Mouse (Mus musculus) stomach, embryonic 15.5 days (tissue): ENCODE data around the gene Gm4792. TPM values are rescaled to one million over a fixed set of nuclear protein-coding genes. Genes with fewer than 3 reads are reported as not detected.

Source experiments
- ATAC-seq: fragments of 200-750 bp; cut with Nextera tagmentation; 2 replicates; pipeline ENCODE4 v1.8.0; 2017; ENCODE audit warnings: low read depth, moderate number of reproducible peaks, moderate TSS enrichment; ENCODE audit not compliant: insufficient read depth, low FRiP score
- H3K27ac ChIP-seq: fragments of 300-500 bp; sonication (generic); 2 replicates; pipeline ENCODE4 v1.5.1; 2015; ENCODE audit warnings: mild to moderate bottlenecking, inconsistent platforms
- H3K27me3 ChIP-seq: fragments of 300-500 bp; sonication (generic); replicated peaks from 2 replicates; pipeline ENCODE4 v1.6.1; 2015; ENCODE audit warnings: inconsistent platforms
- H3K36me3 ChIP-seq: fragments of 300-500 bp; sonication (generic); 2 replicates; pipeline ENCODE4 v1.6.1; 2015; ENCODE audit warnings: inconsistent platforms
- H3K4me1 ChIP-seq: fragments of 300-500 bp; sonication (generic); 2 replicates; pipeline ENCODE4 v1.6.1; 2015; ENCODE audit warnings: inconsistent platforms
- H3K4me2 ChIP-seq: fragments of 300-500 bp; sonication (generic); 2 replicates; pipeline ENCODE4 v1.6.1; 2015; ENCODE audit warnings: mild to moderate bottlenecking, inconsistent platforms
- H3K4me3 ChIP-seq: fragments of 300-500 bp; sonication (generic); replicated peaks from 2 replicates; pipeline ENCODE4 v1.5.1; 2015; ENCODE audit warnings: inconsistent platforms
- H3K9ac ChIP-seq: fragments of 300-500 bp; sonication (generic); 2 replicates; pipeline ENCODE4 v1.6.1; 2015; ENCODE audit warnings: inconsistent platforms
- H3K9me3 ChIP-seq: fragments of 300-500 bp; sonication (generic); 2 replicates; pipeline ENCODE4 v1.6.1; 2016; ENCODE audit warnings: inconsistent platforms
- WGBS: fragments of 180-500 bp; shearing (Covaris S2); methylation state at CpG from one replicate; pipeline ENCODE4 v1.1.7; 2015; 5-methylcytosine and 5-hydroxymethylcytosine counted together
- polyA plus RNA-seq: library from polyadenylated mRNA; unstranded; fragments of >200 nt; fragmentation: Nextera tagmentation; extraction: Ambion mirVana; gene quantifications from 2 replicates; pipeline ENCODE4 v1.2.1, GENCODE M21; 2015

Gene Gm4792
- polyA plus RNA-seq = not detected in 2 replicates

GRCm38 (mm10) chr10:94298471-94298870 is at the start of gene Gm4792:
Gene Gm4792 (minus strand): TSS chr10:94298703.
- H3K36me3 ChIP-seq = no peaks in the 10 kb centered on the region
- H3K4me2 ChIP-seq = no peak within 1 kb of the TSS
- no peak within 1 kb of the TSS for H3K4me3 ChIP-seq
- H3K9ac ChIP-seq = no peak within 1 kb of the TSS
- no peak within 1 kb of the TSS for H3K27ac ChIP-seq
- no peak for ATAC-seq
- no peaks in the 10 kb centered on the region for H3K4me1 ChIP-seq
- WGBS = 72% methylated on average over 3 of the region's 3 CpGs
- H3K27me3 ChIP-seq = no peaks in the 10 kb centered on the region
- H3K9me3 ChIP-seq = no peaks in the 10 kb centered on the region

- Histone ChIP-seq H3K4me3 (no peak overlapping the region), H3K4me2 (no peak overlapping the region), H3K36me3 (no peaks in the 10 kb centered on the region), H3K27ac (no peak overlapping the region), H3K27me3 (no peaks in the 10 kb centered on the region), H3K4me1 (no peaks in the 10 kb centered on the region), H3K9me3 (no peaks in the 10 kb centered on the region), H3K9ac (no peak overlapping the region)
- 94% methylated on average over 10 of the region's 10 CpGs for WGBS
- no peak for ATAC-seq
Measured at GRCm38 (mm10) chr10:94347959-94348358, 49.5 kb upstream of the Gm4792 start.

- Histone ChIP-seq H3K4me3 (no peak overlapping the region), H3K4me2 (no peak overlapping the region), H3K9ac (no peak overlapping the region), H3K27ac (no peak overlapping the region), H3K36me3 (no peaks in the 10 kb centered on the region), H3K27me3 (no peaks in the 10 kb centered on the region), H3K4me1 (no peaks in the 10 kb centered on the region), H3K9me3 (no peaks in the 10 kb centered on the region)
- ATAC-seq = no peak
- whole genome bisulfite sequencing = 61% methylated on average over 10 of the region's 10 CpGs
Measured at GRCm38 (mm10) chr10:94347296-94347695, 48.8 kb upstream of the Gm4792 start.

- no peak overlapping the region for H3K4me3 ChIP-seq
- H3K27me3 ChIP-seq = no peaks in the 10 kb centered on the region
- no peaks in the 10 kb centered on the region for H3K36me3 ChIP-seq
- WGBS = 88% methylated on average over 7 of the region's 7 CpGs
- H3K27ac ChIP-seq = no peak overlapping the region
- H3K9ac ChIP-seq = no peak overlapping the region
- H3K4me2 ChIP-seq = no peak overlapping the region
- no peaks in the 10 kb centered on the region for H3K9me3 ChIP-seq
- no peaks in the 10 kb centered on the region for H3K4me1 ChIP-seq
- ATAC-seq = no peak
Measured at GRCm38 (mm10) chr10:94346596-94346995, 48.1 kb upstream of the Gm4792 start.

GRCm38 (mm10) chr10:94345509-94346252 is 47.2 kb upstream of the Gm4792 start:
- Histone ChIP-seq H3K27ac (no peak overlapping the region), H3K4me2 (no peak overlapping the region), H3K4me3 (no peak overlapping the region), H3K4me1 (no peaks in the 10 kb centered on the region), H3K36me3 (no peaks in the 10 kb centered on the region), H3K27me3 (no peaks in the 10 kb centered on the region), H3K9ac (no peak overlapping the region), H3K9me3 (no peaks in the 10 kb centered on the region)
- WGBS = 86% methylated on average over 7 of the region's 7 CpGs
- ATAC-seq = no peak

GRCm38 (mm10) chr10:94344631-94345417 is 46.3 kb upstream of the Gm4792 start:
- Histone ChIP-seq H3K9ac (no peak overlapping the region), H3K9me3 (no peaks in the 10 kb centered on the region), H3K27me3 (no peaks in the 10 kb centered on the region), H3K4me3 (no peak overlapping the region), H3K4me1 (no peaks in the 10 kb centered on the region), H3K4me2 (0 out of 2 replicates have a peak overlapping the region, but pooled peaks have one; percentile 19), H3K36me3 (no peaks in the 10 kb centered on the region), H3K27ac (no peak overlapping the region)
- ATAC-seq = no peak; the same call in 1 of the 2 replicates
- WGBS = 45% methylated on average over 22 of the region's 22 CpGs

GRCm38 (mm10) chr10:94343581-94343980 is 45.1 kb upstream of the Gm4792 start:
- H3K4me1 ChIP-seq = no peaks in the 10 kb centered on the region
- WGBS = 77% methylated on average over 7 of the region's 7 CpGs
- H3K4me3 ChIP-seq = no peak overlapping the region
- H3K9ac ChIP-seq = no peak overlapping the region
- H3K27me3 ChIP-seq = no peaks in the 10 kb centered on the region
- no peaks in the 10 kb centered on the region for H3K36me3 ChIP-seq
- no peak for ATAC-seq
- no peak overlapping the region for H3K4me2 ChIP-seq
- H3K9me3 ChIP-seq = no peaks in the 10 kb centered on the region
- no peak overlapping the region for H3K27ac ChIP-seq

GRCm38 (mm10) chr10:94342256-94342655 is 43.8 kb upstream of the Gm4792 start:
- 67% methylated on average over 7 of the region's 7 CpGs for WGBS
- no peaks in the 10 kb centered on the region for H3K36me3 ChIP-seq
- no peak overlapping the region for H3K4me3 ChIP-seq
- no peaks in the 10 kb centered on the region for H3K9me3 ChIP-seq
- no peak for ATAC-seq
- H3K27me3 ChIP-seq = no peaks in the 10 kb centered on the region
- no peak overlapping the region for H3K9ac ChIP-seq
- no peak overlapping the region for H3K4me2 ChIP-seq
- no peaks in the 10 kb centered on the region for H3K4me1 ChIP-seq
- no peak overlapping the region for H3K27ac ChIP-seq

GRCm38 (mm10) chr10:94341501-94341900 is 43.0 kb upstream of the Gm4792 start:
- WGBS = 68% methylated on average over 17 of the region's 17 CpGs
- Histone ChIP-seq H3K4me3 (no peak overlapping the region), H3K36me3 (no peaks in the 10 kb centered on the region), H3K4me1 (no peaks in the 10 kb centered on the region), H3K9me3 (no peaks in the 10 kb centered on the region), H3K4me2 (no peak overlapping the region), H3K27me3 (no peaks in the 10 kb centered on the region), H3K9ac (no peak overlapping the region), H3K27ac (no peak overlapping the region)
- ATAC-seq = no peak

- Histone ChIP-seq H3K27me3 (no peaks in the 10 kb centered on the region), H3K4me1 (no peaks in the 10 kb centered on the region), H3K36me3 (no peaks in the 10 kb centered on the region), H3K4me2 (no peak overlapping the region), H3K9me3 (no peaks in the 10 kb centered on the region), H3K27ac (no peak overlapping the region), H3K9ac (no peak overlapping the region), H3K4me3 (no peak overlapping the region)
- WGBS = 87% methylated on average over 6 of the region's 6 CpGs
- ATAC-seq = no peak
Measured at GRCm38 (mm10) chr10:94336071-94336470, 37.6 kb upstream of the Gm4792 start.

GRCm38 (mm10) chr10:94335047-94335446 is 36.5 kb upstream of the Gm4792 start:
- H3K4me2 ChIP-seq = no peak overlapping the region

GRCm38 (mm10) chr10:94333328-94333727 is 34.8 kb upstream of the Gm4792 start:
- Histone ChIP-seq H3K27ac (no peak overlapping the region), H3K4me1 (no peaks in the 10 kb centered on the region), H3K4me2 (no peak overlapping the region), H3K4me3 (no peak overlapping the region), H3K27me3 (no peaks in the 10 kb centered on the region), H3K9me3 (no peaks in the 10 kb centered on the region), H3K9ac (no peak overlapping the region), H3K36me3 (no peaks in the 10 kb centered on the region)
- WGBS = 84% methylated on average over 8 of the region's 8 CpGs
- no peak for ATAC-seq

More at GRCm38 (mm10) chr10:94335047-94335446, 36.5 kb upstream of the Gm4792 start:
- H3K36me3 ChIP-seq = no peaks in the 10 kb centered on the region
- 73% methylated on average over 10 of the region's 10 CpGs for WGBS
- no peak overlapping the region for H3K27ac ChIP-seq
- ATAC-seq = no peak
- no peaks in the 10 kb centered on the region for H3K4me1 ChIP-seq
- H3K9ac ChIP-seq = no peak overlapping the region
- H3K4me3 ChIP-seq = no peak overlapping the region
- no peaks in the 10 kb centered on the region for H3K9me3 ChIP-seq
- H3K27me3 ChIP-seq = no peaks in the 10 kb centered on the region
